Mouse (Mus musculus) heart, postnatal 0 days (tissue): ENCODE measurements at regions not wholly inside any gene's neighbourhood (a gene's known extent, or its start where the extent isn't known, plus 50 kb on each side); places are given as distances from the start of the nearest gene placed in this dataset.

Source experiments
- CTCF ChIP-seq: IDR thresholded peaks from 2 replicates; pipeline ENCODE4 v1.5.1; 2016; ENCODE audit warnings: antibody characterized with exemption, control low read depth, low read depth
- EP300 ChIP-seq: IDR thresholded peaks from 2 replicates; pipeline ENCODE4 v1.6.1; 2016; ENCODE audit warnings: antibody characterized with exemption, low read depth

GRCm38 (mm10) chr4:95395746-95396145 lies 161.6 kb upstream of the Fggy start:
- TF ChIP-seq CTCF (no peak), EP300 (no peak)
